In the genomic region with DNA sequence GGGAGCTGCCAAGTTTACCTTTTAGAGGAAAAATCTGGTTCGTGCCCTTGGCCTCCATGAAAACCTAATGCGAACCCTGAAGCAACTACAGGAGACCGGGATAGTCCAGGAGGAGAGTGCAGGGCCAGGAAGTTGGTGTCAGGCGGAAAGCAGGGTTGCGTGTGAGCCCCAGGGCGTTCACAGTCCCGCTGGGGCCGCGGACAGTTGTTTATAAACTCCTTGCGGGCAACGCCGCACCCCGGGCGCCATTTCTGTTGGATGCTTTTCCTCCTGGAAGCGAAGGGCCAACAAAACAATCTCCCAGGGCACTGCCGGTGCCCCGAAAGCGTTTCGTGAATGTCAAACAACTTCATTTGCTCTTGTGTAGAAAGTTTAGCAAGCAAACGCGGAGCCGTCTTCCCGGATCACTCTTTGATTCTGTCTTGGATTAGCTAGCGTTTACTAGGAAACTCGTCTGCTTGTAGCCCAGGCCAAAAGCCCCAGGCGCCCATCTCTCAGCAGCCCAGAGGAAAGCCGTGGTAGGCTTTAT, we compare ENCODE assay signal across 10 mouse cellular contexts. TPM values are rescaled to one million over a fixed set of nuclear protein-coding genes. Genes with fewer than 3 reads are reported as not detected.
DNase-seq lines count a peak whose midpoint lies in the region; ATAC-seq and TF ChIP-seq lines count a peak whose summit lies in the region.
"Had no signal": no experiment of that assay in that cellular context is flagged by ENCODE, and none has a peak within 500 bp of the region (broad histone marks: within the 10 kb centered on the region; RNA-seq: fewer than 3 reads in every experiment).

No protein-coding gene starts in this region.

- WGBS in liver, adult 2 months, result 3% methylated on average over 27 of the region's 27 CpGs
- WGBS in embryonic facial prominence, embryonic 15.5 days, result 5% methylated on average over 27 of the region's 27 CpGs
- WGBS in kidney, postnatal 0 days, result 4% methylated on average over 27 of the region's 27 CpGs
- 2% methylated on average over 27 of the region's 27 CpGs for whole genome bisulfite sequencing in neural tube, embryonic 15.5 days

- H3K36me3 ChIP-seq in liver, adult 2 months (ENCODE audit: control insufficient read depth, insufficient read depth, low read length), result no peaks in the 10 kb centered on the region
- H3K36me3 ChIP-seq in embryonic facial prominence, embryonic 15.5 days, result no peaks in the 10 kb centered on the region
- H3K36me3 ChIP-seq in kidney, postnatal 0 days (ENCODE audit: insufficient read depth, low read length), result no peaks in the 10 kb centered on the region
- no peaks in the 10 kb centered on the region for H3K36me3 ChIP-seq in neural tube, embryonic 15.5 days

- no peak overlapping the region for H3K27ac ChIP-seq in liver, adult 2 months (replicated peaks; ENCODE audit: insufficient read depth, low read depth, low read length)
- no peak overlapping the region for H3K27ac ChIP-seq in embryonic facial prominence, embryonic 15.5 days (replicated peaks)
- no peak overlapping the region for H3K27ac ChIP-seq in kidney, postnatal 0 days
- no peak overlapping the region for H3K27ac ChIP-seq in neural tube, embryonic 15.5 days (replicated peaks)

- ATAC-seq in embryonic facial prominence, embryonic 15.5 days (ENCODE audit: insufficient number of reproducible peaks, low FRiP score, low TSS enrichment, low read depth), result no peak
- ATAC-seq in kidney, postnatal 0 days (replicated peaks; ENCODE audit: low FRiP score, low read depth), result no peak
- ATAC-seq in neural tube, embryonic 15.5 days (ENCODE audit: low FRiP score), result no peak
- ATAC-seq: Patski had no signal

- no peaks in the 10 kb centered on the region for H3K9me3 ChIP-seq in embryonic facial prominence, embryonic 15.5 days (replicated peaks)
- no peaks in the 10 kb centered on the region for H3K9me3 ChIP-seq in kidney, postnatal 0 days (replicated peaks; ENCODE audit: low read length)
- no peaks in the 10 kb centered on the region for H3K9me3 ChIP-seq in neural tube, embryonic 15.5 days (replicated peaks)

- no peak for TF ChIP-seq POLR2A in liver, adult 2 months (IDR thresholded peaks at IDR 0.05; ENCODE audit: extremely low read depth, insufficient read depth, low read length)

- H3K4me1 ChIP-seq in liver, adult 2 months (ENCODE audit: control insufficient read depth, insufficient read depth, low read length), result no peaks in the 10 kb centered on the region
- H3K4me1 ChIP-seq in embryonic facial prominence, embryonic 15.5 days, result peaks cover 44% of the 10 kb centered on the region
- peaks cover 8% of the 10 kb centered on the region for H3K4me1 ChIP-seq in kidney, postnatal 0 days (replicated peaks; ENCODE audit: insufficient read depth, low read length)
- peaks cover 13% of the 10 kb centered on the region for H3K4me1 ChIP-seq in neural tube, embryonic 15.5 days

- no peak for TF ChIP-seq CTCF in liver, adult 2 months (IDR thresholded peaks at IDR 0.05; ENCODE audit: low read depth, low read length)
- TF ChIP-seq CTCF in kidney, postnatal 0 days (IDR thresholded peaks at IDR 0.05; ENCODE audit: low read depth), result no peak

- no peak overlapping the region; the same call in 1 of the 2 replicates for H3K4me3 ChIP-seq in liver, adult 2 months (ENCODE audit: insufficient read depth, low read depth, low read length)
- H3K4me3 ChIP-seq in embryonic facial prominence, embryonic 15.5 days (replicated peaks), result peak overlapping the region; percentile 46
- H3K4me3 ChIP-seq in kidney, postnatal 0 days (replicated peaks; ENCODE audit: low read depth, low read length), result peak overlapping the region; percentile 26
- no peak overlapping the region for H3K4me3 ChIP-seq in neural tube, embryonic 15.5 days (replicated peaks)
- H3K4me3 ChIP-seq: erythroblast, embryonic 14.5 days had no signal

- H3K27me3 ChIP-seq in liver, adult 2 months (ENCODE audit: control insufficient read depth, insufficient read depth, low read length), result peaks cover 30% of the 10 kb centered on the region
- peaks cover 84% of the 10 kb centered on the region for H3K27me3 ChIP-seq in embryonic facial prominence, embryonic 15.5 days
- H3K27me3 ChIP-seq in kidney, postnatal 0 days (ENCODE audit: insufficient read depth, low read length), result peaks cover 73% of the 10 kb centered on the region
- H3K27me3 ChIP-seq in neural tube, embryonic 15.5 days (replicated peaks), result peaks cover 93% of the 10 kb centered on the region
- H3K27me3 ChIP-seq: Patski had no signal

- H3K9ac ChIP-seq in liver, adult 2 months (ENCODE audit: low read depth, low read length), result no peak overlapping the region
- H3K9ac ChIP-seq in embryonic facial prominence, embryonic 15.5 days, result no peak overlapping the region
- H3K9ac ChIP-seq in kidney, postnatal 0 days (ENCODE audit: low read depth, low read length), result no peak overlapping the region
- no peak overlapping the region for H3K9ac ChIP-seq in neural tube, embryonic 15.5 days (replicated peaks)

- peak; percentile 18 for DNase-seq in liver, adult 2 months (ENCODE audit: extremely low read depth, low read depth, low spot score)
- DNase-seq in liver, result no peak
- peak; percentile 57 for DNase-seq in kidney, postnatal 0 days (ENCODE audit: low spot score)
- DNase-seq in gastrocnemius, postnatal 25 days, result no peak
- DNase-seq in adrenal gland, adult 2 months, result no peak
- DNase-seq in spleen, postnatal 4 days (ENCODE audit: low spot score in 2 of 2), result no peak

- no peaks in the 10 kb centered on the region for H3K79me2 ChIP-seq in liver, adult 2 months (ENCODE audit: control insufficient read depth, insufficient read depth, low read length)

- peak overlapping the region; percentile 49 for H3K4me2 ChIP-seq in embryonic facial prominence, embryonic 15.5 days (replicated peaks)
- H3K4me2 ChIP-seq in kidney, postnatal 0 days (ENCODE audit: low read length), result peak overlapping the region; percentile 53
- H3K4me2 ChIP-seq in neural tube, embryonic 15.5 days, result peak overlapping the region; percentile 37

RNA-seq across cellular contexts. Expression of gene Gm10320, which starts 11.1 kb away (rescaled TPM):
- total RNA-seq in liver, adult 2 months (2014; rRNA removed), result 0.37 and 0.81 TPM in 2 replicates
- polyA plus RNA-seq in liver, adult 2 months (2012; rRNA removed), result 0.70 and 0.75 TPM in 2 replicates
- polyA plus RNA-seq in embryonic facial prominence, embryonic 15.5 days (2015; fragmentation: Nextera tagmentation; extraction: Ambion mirVana), result 2.2 and 3.9 TPM in 2 replicates
- polyA plus RNA-seq in kidney, postnatal 0 days (2015; fragmentation: Nextera tagmentation; extraction: Ambion mirVana), result 1.8 and 2.1 TPM in 2 replicates
- 0.74 and 1.0 TPM in 2 replicates for polyA plus RNA-seq in neural tube, embryonic 15.5 days (2015; fragmentation: Nextera tagmentation; extraction: Ambion mirVana)
- not detected for total RNA-seq in gastrocnemius, postnatal 25 days (2021)
- total RNA-seq in adrenal gland, adult 2 months (2021), result not detected
- 1.3 and 1.9 TPM in 2 replicates for polyA plus RNA-seq in adrenal gland, adult 2 months (2012; rRNA removed)

Comparison
In these comparisons a context has a peak if more than half of its experiments do, and no peak if none do; other contexts are left out.
1. DNase-seq: peak in liver, adult 2 months (single experiment) and kidney, postnatal 0 days (single experiment); none in liver (single experiment), gastrocnemius, postnatal 25 days (single experiment), adrenal gland, adult 2 months (single experiment) and spleen, postnatal 4 days (0 of 2).
2. H3K4me3 ChIP-seq: peak in embryonic facial prominence, embryonic 15.5 days (single experiment) and kidney, postnatal 0 days (single experiment); none in liver, adult 2 months (single experiment) and neural tube, embryonic 15.5 days (single experiment).
3. Peak in every context shown above with its lines, with median percentiles within 50 percentile points of each other: H3K4me2 ChIP-seq.